In genomic region chr4:150473437-150474070, GRCm38 (mm10) we compare ENCODE assay signal across 12 mouse cellular contexts.
DNase-seq lines count a peak whose midpoint lies in the region; ATAC-seq lines count a peak whose summit lies in the region.
"Had no signal": no experiment of that assay in that cellular context is flagged by ENCODE, and none has a peak within 500 bp of the region (broad histone marks: within the 10 kb centered on the region; RNA-seq: fewer than 3 reads in every experiment).

No protein-coding gene starts in this region.

- WGBS in heart, embryonic 15.5 days: 74% methylated on average over 4 of the region's 4 CpGs
- WGBS in lung, embryonic 16.5 days: 86% methylated on average over 4 of the region's 4 CpGs
- 64% methylated on average over 4 of the region's 4 CpGs for WGBS in forebrain, embryonic 13.5 days
- WGBS in midbrain, embryonic 14.5 days: 49% methylated on average over 4 of the region's 4 CpGs

- no peaks in the 10 kb centered on the region for H3K27me3 ChIP-seq in heart, embryonic 15.5 days
- no peaks in the 10 kb centered on the region for H3K27me3 ChIP-seq in lung, embryonic 16.5 days (ENCODE audit: control insufficient read depth, insufficient read depth, low read depth, low read length)
- no peaks in the 10 kb centered on the region for H3K27me3 ChIP-seq in forebrain, embryonic 13.5 days
- H3K27me3 ChIP-seq in midbrain, embryonic 14.5 days (ENCODE audit: control insufficient read depth, insufficient read depth, low read length): no peaks in the 10 kb centered on the region

- no peak for ATAC-seq in heart, embryonic 15.5 days (replicated peaks; ENCODE audit: insufficient number of reproducible peaks, insufficient read depth, low FRiP score, low read depth)
- no peak for ATAC-seq in lung, embryonic 16.5 days (ENCODE audit: low read depth)
- ATAC-seq in forebrain, embryonic 13.5 days: no peak
- ATAC-seq in midbrain, embryonic 14.5 days (ENCODE audit: low FRiP score, low TSS enrichment): no peak

- H3K9me3 ChIP-seq in heart, embryonic 15.5 days (replicated peaks): no peaks in the 10 kb centered on the region
- H3K9me3 ChIP-seq in lung, embryonic 16.5 days (ENCODE audit: control insufficient read depth, low read length): no peaks in the 10 kb centered on the region
- no peaks in the 10 kb centered on the region for H3K9me3 ChIP-seq in forebrain, embryonic 13.5 days (replicated peaks)
- H3K9me3 ChIP-seq in midbrain, embryonic 14.5 days (ENCODE audit: control insufficient read depth, low read length): no peaks in the 10 kb centered on the region

- intact Hi-C loops in heart, postnatal 25 days (cut with DNase I): no loop called here

- H3K4me2 ChIP-seq in heart, embryonic 15.5 days: no peak overlapping the region
- H3K4me2 ChIP-seq in lung, embryonic 16.5 days (ENCODE audit: low read depth, low read length): no peak overlapping the region
- H3K4me2 ChIP-seq in forebrain, embryonic 13.5 days: no peak overlapping the region
- no peak overlapping the region for H3K4me2 ChIP-seq in midbrain, embryonic 14.5 days (ENCODE audit: low read length)

- H3K36me3 ChIP-seq in heart, embryonic 15.5 days: peaks cover 11% of the 10 kb centered on the region
- 0 out of 2 replicates have a peak, but pooled peaks cover 10% of the 10 kb centered on the region for H3K36me3 ChIP-seq in lung, embryonic 16.5 days (ENCODE audit: control insufficient read depth, insufficient read depth, low read length)
- peaks cover 37% of the 10 kb centered on the region for H3K36me3 ChIP-seq in forebrain, embryonic 13.5 days (ENCODE audit: poor library complexity, severe bottlenecking)
- H3K36me3 ChIP-seq in midbrain, embryonic 14.5 days (ENCODE audit: control insufficient read depth, insufficient read depth, low read length): peaks cover 24% of the 10 kb centered on the region

- DNase-seq in heart, postnatal 25 days (ENCODE audit: low spot score): no peak
- DNase-seq in lung, adult 18-20 months: no peak
- DNase-seq in midbrain, embryonic 14.5 days: no peak
- no peak for DNase-seq in thymus, postnatal 14 days
- no peak for DNase-seq in ovary, adult 18-20 months (ENCODE audit: low spot score)
- DNase-seq: cerebellum, adult 11 months; kidney, adult 9 months; lung, postnatal 10 days had no signal

- H3K4me1 ChIP-seq in heart, embryonic 15.5 days (replicated peaks): peaks cover 47% of the 10 kb centered on the region
- peaks cover 3% of the 10 kb centered on the region; the same call in 1 of the 2 replicates for H3K4me1 ChIP-seq in lung, embryonic 16.5 days (replicated peaks; ENCODE audit: control insufficient read depth, insufficient read depth, low read length)
- H3K4me1 ChIP-seq in forebrain, embryonic 13.5 days: peaks cover 23% of the 10 kb centered on the region
- H3K4me1 ChIP-seq in midbrain, embryonic 14.5 days (ENCODE audit: control insufficient read depth, insufficient read depth, low read length): peaks cover 11% of the 10 kb centered on the region

- no peak overlapping the region for H3K9ac ChIP-seq in heart, embryonic 15.5 days
- H3K9ac ChIP-seq in lung, embryonic 16.5 days (ENCODE audit: low read length): no peak overlapping the region
- H3K9ac ChIP-seq in forebrain, embryonic 13.5 days: no peak overlapping the region
- H3K9ac ChIP-seq in midbrain, embryonic 14.5 days (replicated peaks; ENCODE audit: low read length): no peak overlapping the region

- H3K27ac ChIP-seq in heart, embryonic 15.5 days: peak overlapping the region; percentile 87
- peak overlapping the region; percentile 69 for H3K27ac ChIP-seq in lung, embryonic 16.5 days (ENCODE audit: low read length)
- peak overlapping the region; percentile 49 for H3K27ac ChIP-seq in forebrain, embryonic 13.5 days
- peak overlapping the region; percentile 39 for H3K27ac ChIP-seq in midbrain, embryonic 14.5 days (replicated peaks; ENCODE audit: low read depth, low read length)

- no peak overlapping the region for H3K4me3 ChIP-seq in heart, embryonic 15.5 days
- H3K4me3 ChIP-seq in lung, embryonic 16.5 days (ENCODE audit: low read length): no peak overlapping the region
- no peak overlapping the region for H3K4me3 ChIP-seq in forebrain, embryonic 13.5 days
- H3K4me3 ChIP-seq in midbrain, embryonic 14.5 days (replicated peaks; ENCODE audit: low read depth, low read length): no peak overlapping the region
- H3K4me3 ChIP-seq: erythroblast, embryonic 14.5 days had no signal
